Mouse (Mus musculus) erythroblast, embryonic 14.5 days (primary cell): ENCODE results near the gene Barhl2.

Experiments used
- GATA1 ChIP-seq: IDR thresholded peaks from 2 replicates; pipeline ENCODE4 v1.6.1; 2012; ENCODE audit warnings: low read length, inconsistent platforms, mixed read lengths
- TAL1 ChIP-seq: IDR thresholded peaks from 3 replicates; pipeline ENCODE4 v1.6.1; 2012; ENCODE audit warnings: low read length, inconsistent platforms, mixed read lengths

DNA sequence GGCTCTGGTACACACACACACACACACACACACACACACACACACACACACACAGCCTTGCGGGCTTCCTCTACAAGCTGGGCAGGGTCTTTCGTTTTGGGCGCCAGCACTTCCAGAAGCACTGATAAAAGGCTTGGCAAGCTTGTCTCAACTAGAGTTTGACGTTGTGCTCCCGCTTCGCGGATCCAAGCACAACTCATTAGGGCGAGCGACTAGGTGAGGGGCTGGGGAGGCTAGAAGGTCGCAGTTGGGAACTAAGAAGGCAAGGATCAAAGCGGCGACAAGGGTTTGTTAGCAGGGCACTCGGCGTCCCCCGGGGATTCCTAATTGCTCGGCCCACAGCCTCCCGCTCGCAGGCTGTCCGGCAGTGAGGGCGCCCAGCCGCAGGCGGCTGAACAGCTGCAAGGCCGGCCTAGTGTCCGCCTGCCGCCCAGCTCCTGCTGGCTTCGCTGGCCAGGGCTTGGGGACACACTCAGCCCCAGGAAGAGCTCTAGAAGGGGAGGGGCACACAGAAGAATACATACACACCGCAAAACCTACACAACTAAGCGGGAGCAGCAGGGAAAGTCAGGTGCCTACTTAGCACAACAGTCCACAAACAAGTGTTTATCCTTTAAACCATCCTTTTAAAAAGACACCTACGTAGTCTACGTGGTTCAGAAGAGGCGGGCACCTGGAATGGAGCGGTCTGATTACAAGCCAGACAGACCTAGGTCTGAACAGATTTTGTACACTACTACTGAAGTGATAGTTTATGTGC is 6.1 kb downstream of the Barhl2 start:
- TF ChIP-seq GATA1 = no peak
- TF ChIP-seq TAL1 = no peak
